Mouse (Mus musculus) limb, embryonic 10.5 days (tissue): ENCODE data around the gene Stag1. TPM values are rescaled to one million over a fixed set of nuclear protein-coding genes. Genes with fewer than 3 reads are reported as not detected.

Experiments used
- DNase-seq: peaks from one replicate; pipeline ENCODE4 v3.0.0-alpha.2; 2017; ENCODE audit warnings: low spot score
- H3K27ac ChIP-seq: fragments of 300-500 bp; sonication (generic); 2 replicates; pipeline ENCODE4 v1.5.1; 2016; ENCODE audit warnings: mild to moderate bottlenecking
- H3K27me3 ChIP-seq: fragments of 300-500 bp; sonication (generic); 2 replicates; pipeline ENCODE4 v1.6.1; 2016; ENCODE audit warnings: low read depth, mild to moderate bottlenecking; ENCODE audit not compliant: poor library complexity, severe bottlenecking
- H3K36me3 ChIP-seq: fragments of 300-500 bp; sonication (generic); 2 replicates; pipeline ENCODE4 v1.6.1; 2016; ENCODE audit warnings: mild to moderate bottlenecking, moderate library complexity
- H3K4me1 ChIP-seq: fragments of 300-500 bp; sonication (generic); 2 replicates; pipeline ENCODE4 v1.6.1; 2016
- H3K4me3 ChIP-seq: fragments of 300-500 bp; sonication (generic); 2 replicates; pipeline ENCODE4 v1.5.1; 2016; ENCODE audit warnings: mild to moderate bottlenecking, moderate library complexity
- H3K9me3 ChIP-seq: fragments of 300-500 bp; sonication (generic); replicated peaks from 2 replicates; pipeline ENCODE4 v1.6.1; 2016; ENCODE audit warnings: mild to moderate bottlenecking
- WGBS: fragments of 180-500 bp; shearing (Covaris S2); methylation state at CpG from one replicate; pipeline ENCODE4 v1.1.7; 2016; 5-methylcytosine and 5-hydroxymethylcytosine counted together
- polyA plus RNA-seq: library from polyadenylated mRNA; unstranded; fragments of >200 nt; fragmentation: Nextera tagmentation; extraction: Ambion mirVana; gene quantifications from 2 replicates; pipeline ENCODE4 v1.2.1, GENCODE M21; 2016

Gene Stag1
- polyA plus RNA-seq, 1 experiment from 2014 or later = 57.2 TPM

DNA sequence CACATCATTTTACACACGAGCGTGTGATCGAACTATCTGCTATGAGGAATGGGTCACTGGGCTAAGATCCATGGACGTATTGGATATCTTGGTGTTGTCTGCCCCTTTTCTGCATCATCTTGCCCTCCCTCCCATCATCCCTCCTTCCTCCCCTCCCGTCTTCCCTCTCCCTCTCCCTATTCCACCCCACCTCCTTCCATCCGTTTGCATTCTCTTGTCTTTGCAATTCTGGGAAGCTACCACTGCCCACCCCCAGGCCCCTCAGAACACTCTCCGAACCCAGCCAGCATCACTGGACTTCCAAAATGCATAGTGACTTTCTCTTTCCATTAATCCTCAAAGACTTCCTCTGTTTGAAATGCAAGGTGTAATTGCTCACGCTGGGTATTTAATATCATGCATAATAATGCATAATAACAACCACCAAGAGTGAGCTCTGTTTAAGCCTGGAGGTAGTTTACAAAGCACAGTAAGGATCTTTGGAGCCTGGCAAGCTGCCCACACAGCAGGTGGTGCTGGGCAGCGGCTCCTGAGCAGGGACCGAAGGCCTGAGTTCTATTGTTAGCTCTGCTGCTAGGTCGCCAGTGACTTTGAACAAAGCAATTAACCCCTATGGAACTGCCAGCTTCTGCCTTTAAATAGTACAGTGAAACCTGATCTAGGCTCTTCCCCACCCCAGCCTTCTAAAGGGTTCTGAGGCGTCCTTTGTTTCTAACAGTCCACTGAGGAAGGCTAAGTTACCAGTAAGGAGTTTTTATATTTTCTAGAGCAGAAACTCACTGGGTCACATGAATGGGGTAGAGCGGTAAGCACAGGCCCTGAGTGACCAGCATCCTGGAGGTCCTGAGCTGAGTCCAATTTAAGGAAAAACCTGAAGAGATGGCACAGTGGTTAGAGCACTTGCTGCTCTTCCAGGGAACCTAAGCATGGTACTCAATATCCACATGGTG, 15.8 kb upstream of the Stag1 start:
- Histone ChIP-seq H3K4me1 (peaks cover 10% of the 10 kb centered on the region), H3K27me3 (no peaks in the 10 kb centered on the region), H3K27ac (peak overlapping the region; percentile 44; the same call in 1 of the 2 replicates), H3K4me3 (no peak overlapping the region), H3K9me3 (no peaks in the 10 kb centered on the region), H3K36me3 (no peaks in the 10 kb centered on the region)
- WGBS = 50% methylated on average over 13 of the region's 13 CpGs
- DNase-seq = no peak

DNA sequence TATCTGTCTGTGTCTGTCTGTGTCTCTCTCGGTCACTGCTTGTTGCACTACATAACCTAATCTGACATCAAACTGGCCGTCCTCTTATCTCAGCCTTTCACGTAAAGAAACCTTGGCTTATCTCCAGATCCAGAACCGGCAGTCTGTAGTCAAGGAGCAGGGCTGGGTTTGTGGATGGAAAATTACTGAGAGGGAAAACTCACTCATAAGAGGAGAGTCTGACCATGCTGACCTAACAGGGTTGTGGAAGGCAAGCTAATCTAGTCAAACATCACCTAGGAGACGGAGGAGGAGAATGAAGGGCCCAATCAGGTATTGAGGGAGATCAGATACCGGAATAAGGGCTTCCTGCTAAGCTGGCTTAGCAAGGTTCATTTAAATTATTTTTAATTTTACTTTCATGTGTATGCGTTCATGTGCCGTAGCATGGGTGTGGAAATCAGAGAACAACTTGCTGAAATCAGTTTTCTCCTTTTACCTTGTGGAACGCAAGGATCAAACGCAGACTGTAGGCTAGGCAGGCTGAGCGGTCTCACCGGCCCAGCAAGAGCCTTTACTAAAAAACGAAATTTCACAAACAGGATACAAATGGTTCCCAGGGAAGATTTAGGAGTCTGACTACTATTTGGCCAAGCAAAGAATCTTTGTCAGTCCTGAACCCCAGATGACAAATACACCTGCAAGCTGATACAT, 14.6 kb upstream of the Stag1 start:
- H3K4me1 ChIP-seq = peaks cover 10% of the 10 kb centered on the region
- DNase-seq = no peak
- 80% methylated on average over 13 of the region's 13 CpGs for WGBS
- no peak overlapping the region for H3K27ac ChIP-seq
- no peaks in the 10 kb centered on the region for H3K27me3 ChIP-seq
- H3K36me3 ChIP-seq = no peaks in the 10 kb centered on the region
- no peaks in the 10 kb centered on the region for H3K9me3 ChIP-seq
- H3K4me3 ChIP-seq = no peak overlapping the region

DNA sequence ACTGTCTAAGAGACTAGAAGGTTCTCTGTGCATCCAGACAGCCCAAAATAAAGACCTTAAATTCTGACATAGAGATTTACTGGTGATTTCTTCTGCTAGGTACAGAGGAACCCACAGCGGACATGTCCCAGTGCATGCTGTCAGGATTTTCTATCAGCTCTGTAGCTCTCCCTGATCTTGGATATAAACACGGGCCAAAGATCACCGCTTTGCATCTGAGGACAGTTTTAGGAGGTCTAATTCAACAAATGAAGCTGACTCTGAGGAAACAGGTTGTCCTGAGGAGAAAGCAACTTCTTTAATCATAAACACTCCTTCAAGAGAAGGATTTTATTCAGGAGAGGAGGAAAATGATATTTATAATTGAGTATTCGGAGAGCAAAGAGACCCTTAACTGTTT, 13.6 kb upstream of the Stag1 start:
- no peak for DNase-seq
- no peaks in the 10 kb centered on the region for H3K27me3 ChIP-seq

GRCm38 (mm10) chr9:100590462-100590861, 7.1 kb upstream of the Stag1 start:
- Histone ChIP-seq H3K27me3 (no peaks in the 10 kb centered on the region), H3K4me1 (no peaks in the 10 kb centered on the region), H3K36me3 (no peaks in the 10 kb centered on the region), H3K27ac (no peak overlapping the region), H3K9me3 (no peaks in the 10 kb centered on the region), H3K4me3 (no peak overlapping the region)
- DNase-seq = no peak
- 78% methylated on average over 4 of the region's 4 CpGs for WGBS

More for the DNA sequence above, 13.6 kb upstream of the Stag1 start:
- Histone ChIP-seq H3K4me3 (no peak overlapping the region), H3K36me3 (no peaks in the 10 kb centered on the region), H3K9me3 (no peaks in the 10 kb centered on the region), H3K27ac (no peak overlapping the region), H3K4me1 (peaks cover 10% of the 10 kb centered on the region)
- 83% methylated on average over 4 of the region's 4 CpGs for WGBS

DNA sequence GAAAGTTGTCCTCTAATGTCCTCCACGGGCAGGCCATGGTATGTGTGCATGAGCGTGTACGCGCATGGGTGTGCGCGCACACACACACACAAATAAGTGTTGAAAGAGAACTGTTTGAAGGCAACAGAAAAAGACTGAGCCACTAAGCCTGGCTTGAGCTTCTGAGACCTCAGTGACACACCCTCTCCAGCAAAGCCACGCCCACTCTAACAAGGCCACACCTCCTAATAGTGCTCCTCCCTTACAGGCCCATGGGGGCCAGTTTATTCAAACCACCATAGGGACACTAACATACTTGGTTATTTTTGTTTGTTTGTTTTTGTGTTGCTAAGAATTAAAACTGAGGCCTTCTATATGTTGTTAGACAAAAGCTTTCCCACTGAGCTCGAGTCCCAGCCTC, 1.3 kb upstream of the Stag1 start:
- Histone ChIP-seq H3K27ac (no peak overlapping the region), H3K4me3 (no peak overlapping the region), H3K36me3 (no peaks in the 10 kb centered on the region), H3K27me3 (no peaks in the 10 kb centered on the region), H3K9me3 (no peaks in the 10 kb centered on the region), H3K4me1 (no peaks in the 10 kb centered on the region)
- no peak for DNase-seq
- 88% methylated on average over 8 of the region's 8 CpGs for WGBS

DNA sequence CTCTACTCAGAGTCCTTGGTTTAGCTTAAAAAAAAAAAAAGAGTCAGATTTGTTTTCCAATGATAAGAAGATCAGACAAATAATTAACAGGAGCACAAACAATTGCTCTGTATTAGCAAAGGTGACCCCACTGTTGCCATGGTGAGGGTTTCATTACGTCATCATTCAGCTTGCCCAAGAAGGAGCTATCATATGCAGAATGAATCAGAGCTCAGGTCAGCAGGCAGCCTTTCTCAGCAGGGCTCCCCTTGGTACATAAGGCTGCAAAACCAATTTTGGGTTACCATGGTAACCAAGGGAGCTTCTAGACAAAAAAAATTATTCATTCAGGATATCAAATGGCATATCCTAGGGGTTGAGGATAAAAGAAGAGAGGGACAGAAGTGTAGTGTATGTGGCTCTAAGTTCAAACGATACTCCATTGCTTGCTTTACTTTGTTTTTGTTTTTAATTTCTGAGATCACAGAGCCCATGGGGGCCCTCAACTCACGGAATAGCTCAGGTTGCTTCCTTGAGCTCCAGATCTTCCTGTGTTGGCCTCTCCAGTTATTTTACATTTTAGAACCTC, 2.2 kb downstream of the Stag1 start:
- DNase-seq = no peak
- Histone ChIP-seq H3K9me3 (no peaks in the 10 kb centered on the region), H3K4me3 (no peak overlapping the region), H3K4me1 (no peaks in the 10 kb centered on the region), H3K27me3 (no peaks in the 10 kb centered on the region), H3K27ac (no peak overlapping the region), H3K36me3 (no peaks in the 10 kb centered on the region)
- WGBS = 77% methylated on average over 3 of the region's 3 CpGs

DNA sequence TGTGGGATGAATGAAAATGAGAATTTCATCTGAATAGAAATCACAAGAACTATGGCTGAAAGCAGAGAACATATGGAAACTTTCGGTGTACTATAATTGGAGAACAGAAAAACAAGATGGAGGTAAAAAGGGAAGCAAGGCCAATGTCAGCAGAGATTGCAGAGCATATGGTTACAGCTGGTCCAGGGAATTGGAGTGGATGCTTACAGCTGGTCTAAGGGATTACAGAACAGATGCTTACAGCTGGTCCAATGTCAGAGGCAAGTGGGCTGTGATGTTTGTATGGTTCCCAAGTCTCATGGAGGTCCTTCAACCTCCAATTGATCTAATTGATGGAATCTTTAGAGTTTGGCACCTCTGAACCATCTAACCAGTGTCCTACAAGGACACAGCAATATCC, 4.5 kb downstream of the Stag1 start:
- Histone ChIP-seq H3K4me3 (no peak overlapping the region), H3K36me3 (no peaks in the 10 kb centered on the region), H3K27me3 (no peaks in the 10 kb centered on the region), H3K4me1 (no peaks in the 10 kb centered on the region), H3K9me3 (no peaks in the 10 kb centered on the region), H3K27ac (no peak overlapping the region)
- WGBS = 91% methylated on average over 1 of the region's 1 CpGs
- no peak for DNase-seq

- Histone ChIP-seq H3K9me3 (no peaks in the 10 kb centered on the region), H3K4me3 (no peak overlapping the region), H3K36me3 (no peaks in the 10 kb centered on the region), H3K27ac (no peak overlapping the region), H3K4me1 (no peaks in the 10 kb centered on the region), H3K27me3 (no peaks in the 10 kb centered on the region)
- 74% methylated on average over 5 of the region's 5 CpGs for WGBS
- DNase-seq = no peak
Observed at GRCm38 (mm10) chr9:100603156-100603555, 5.6 kb downstream of the Stag1 start.

DNA sequence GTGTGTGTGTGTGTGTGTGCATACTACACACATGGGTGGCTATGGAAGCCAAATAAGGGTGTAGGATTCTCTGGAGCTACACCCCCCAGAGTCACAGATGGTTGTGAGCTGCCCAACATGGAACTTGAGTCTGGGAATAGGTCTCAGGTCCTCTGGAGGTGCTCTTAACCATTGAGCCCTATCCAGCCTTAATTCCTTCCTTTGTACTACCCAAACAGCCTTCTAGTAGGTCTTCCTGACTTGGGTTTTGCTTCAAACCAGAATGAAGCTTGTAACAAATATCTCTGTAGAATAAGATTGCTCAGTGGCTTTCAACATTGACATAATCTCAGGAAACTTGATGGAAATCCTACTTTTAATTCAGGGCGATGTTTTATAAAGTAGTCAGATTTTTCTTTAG, 7.9 kb downstream of the Stag1 start:
- Histone ChIP-seq H3K36me3 (no peaks in the 10 kb centered on the region), H3K4me3 (no peak overlapping the region), H3K4me1 (no peaks in the 10 kb centered on the region), H3K27me3 (no peaks in the 10 kb centered on the region), H3K27ac (no peak overlapping the region), H3K9me3 (no peaks in the 10 kb centered on the region)
- 88% methylated on average over 1 of the region's 1 CpGs for WGBS
- DNase-seq = no peak

- Histone ChIP-seq H3K36me3 (no peaks in the 10 kb centered on the region), H3K4me1 (no peaks in the 10 kb centered on the region), H3K4me3 (no peak overlapping the region), H3K27me3 (no peaks in the 10 kb centered on the region), H3K9me3 (no peaks in the 10 kb centered on the region), H3K27ac (no peak overlapping the region)
- DNase-seq = no peak
- 60% methylated on average over 7 of the region's 7 CpGs for WGBS
Observed at GRCm38 (mm10) chr9:100605985-100606554, 8.5 kb downstream of the Stag1 start.

- Histone ChIP-seq H3K4me3 (no peak overlapping the region), H3K36me3 (no peaks in the 10 kb centered on the region), H3K4me1 (no peaks in the 10 kb centered on the region), H3K9me3 (no peaks in the 10 kb centered on the region), H3K27me3 (no peaks in the 10 kb centered on the region), H3K27ac (no peak overlapping the region)
- DNase-seq = no peak
- WGBS = 90% methylated on average over 3 of the region's 3 CpGs
Observed at GRCm38 (mm10) chr9:100613501-100614071, 16.0 kb downstream of the Stag1 start.

DNA sequence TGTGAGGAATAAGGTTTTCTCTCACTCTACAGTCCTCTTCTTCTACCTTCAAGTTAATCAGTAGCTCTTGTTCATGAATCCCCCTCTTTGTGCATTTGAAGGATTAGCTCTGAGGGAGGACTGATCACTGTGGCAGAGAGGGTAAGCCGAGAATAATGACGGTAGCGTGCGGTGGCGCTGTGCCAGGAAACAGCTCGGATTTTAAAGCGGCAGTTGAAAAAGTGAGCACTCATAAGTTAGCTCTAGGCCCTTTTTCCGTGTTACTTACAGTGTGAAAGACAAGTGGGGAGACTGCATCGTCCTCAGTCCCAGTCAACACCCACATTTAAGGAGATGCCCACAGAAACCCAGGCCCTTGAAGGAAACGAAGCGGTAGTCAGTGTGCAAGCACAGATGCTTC, 19.3 kb downstream of the Stag1 start:
- 85% methylated on average over 11 of the region's 11 CpGs for WGBS
- Histone ChIP-seq H3K4me3 (no peak overlapping the region), H3K9me3 (no peaks in the 10 kb centered on the region), H3K4me1 (peaks cover 5% of the 10 kb centered on the region; the same call in 1 of the 2 replicates), H3K27me3 (no peaks in the 10 kb centered on the region), H3K36me3 (no peaks in the 10 kb centered on the region), H3K27ac (no peak overlapping the region)
- DNase-seq = no peak
